Mouse (Mus musculus) adrenal gland, adult 18-20 months (tissue): ENCODE measurements around the gene Slc25a21. TPM values are rescaled to one million over a fixed set of nuclear protein-coding genes. Genes with fewer than 3 reads are reported as not detected.

Source experiments
- DNase-seq, 2 experiments: peaks; one replicate each; pipeline ENCODE4 v3.0.0; 2021 to 2022; ENCODE audit warnings: low spot score in 2 of 2
- total RNA-seq, 2 experiments: library from RNA; stranded (reverse); gene quantifications; 1 replicate in 1 of 2; 2 replicates in 1 of 2; pipeline ENCODE4 v1.2.3; 2021

Slc25a21 gene
- total RNA-seq, 2 experiments from 2014 or later = 0.64 to 0.66 TPM

DNA sequence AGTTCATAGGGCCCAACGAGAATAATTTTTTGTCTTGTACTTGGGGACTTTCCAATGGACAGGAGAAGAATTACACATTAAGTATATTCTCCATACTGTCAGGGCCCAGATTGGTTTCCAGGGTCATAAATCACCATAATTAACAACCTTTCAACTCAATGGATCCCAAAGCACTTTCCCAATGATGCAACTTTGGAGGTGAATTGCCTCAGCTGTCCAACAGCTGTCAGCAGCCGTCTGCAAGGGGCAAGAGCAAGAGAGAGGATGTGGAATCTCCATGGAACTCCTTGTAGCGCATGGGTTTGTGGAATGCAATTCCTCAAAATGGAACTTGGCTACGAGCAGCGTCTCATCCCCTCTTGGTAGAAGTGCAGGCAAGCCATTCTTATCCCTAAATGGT lies 302.3 kb downstream of the Slc25a21 start:
- no peak for DNase-seq

DNA sequence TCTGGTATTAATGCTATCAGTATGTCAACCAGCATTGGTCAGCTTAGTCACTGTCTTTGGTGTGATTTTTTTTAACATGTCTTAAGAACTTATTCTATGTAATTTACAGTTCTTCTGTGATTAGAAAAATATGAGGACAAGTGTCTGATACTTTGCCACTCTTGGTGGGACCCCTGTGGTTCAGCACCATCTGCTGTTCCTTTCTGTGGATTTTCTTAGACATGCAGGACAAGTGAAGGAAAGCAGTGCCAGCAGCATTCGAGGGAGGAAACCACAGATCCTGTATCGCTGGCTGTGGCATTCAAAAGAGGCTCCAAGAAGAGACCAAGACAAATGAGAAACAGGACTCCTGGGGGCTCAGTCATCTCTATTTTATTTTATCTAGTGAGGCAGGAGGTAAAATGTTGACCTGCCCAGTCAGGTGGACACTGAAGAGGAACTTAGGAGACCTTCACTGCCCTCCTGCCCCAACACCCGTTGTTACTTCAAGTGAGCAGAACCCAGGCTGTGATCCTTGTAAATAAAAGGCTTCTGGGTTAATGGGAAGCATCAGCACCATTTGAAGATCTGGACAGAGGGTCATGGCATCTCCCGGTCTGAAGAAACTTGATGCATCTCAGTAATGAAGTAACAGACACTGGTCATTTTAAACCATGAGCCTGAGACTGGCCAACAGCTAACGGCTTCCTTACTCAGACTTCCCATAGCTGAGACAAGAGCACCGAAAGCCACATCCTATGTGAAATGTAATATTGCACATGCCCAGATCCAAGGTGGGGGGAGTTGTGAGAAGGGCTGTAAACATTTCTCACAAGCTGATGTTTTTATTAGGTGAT lies 306.2 kb downstream of the Slc25a21 start:
- DNase-seq = no peak

- no peak for DNase-seq
Observed at GRCm38 (mm10) chr12:56877796-56878195, 319.5 kb downstream of the Slc25a21 start.

GRCm38 (mm10) chr12:56876549-56876948 lies 320.7 kb downstream of the Slc25a21 start:
- DNase-seq = no peak

GRCm38 (mm10) chr12:56873204-56873603 lies 324.1 kb downstream of the Slc25a21 start:
- no peak for DNase-seq

GRCm38 (mm10) chr12:56870569-56870968 lies 326.7 kb downstream of the Slc25a21 start:
- DNase-seq = no peak

DNA sequence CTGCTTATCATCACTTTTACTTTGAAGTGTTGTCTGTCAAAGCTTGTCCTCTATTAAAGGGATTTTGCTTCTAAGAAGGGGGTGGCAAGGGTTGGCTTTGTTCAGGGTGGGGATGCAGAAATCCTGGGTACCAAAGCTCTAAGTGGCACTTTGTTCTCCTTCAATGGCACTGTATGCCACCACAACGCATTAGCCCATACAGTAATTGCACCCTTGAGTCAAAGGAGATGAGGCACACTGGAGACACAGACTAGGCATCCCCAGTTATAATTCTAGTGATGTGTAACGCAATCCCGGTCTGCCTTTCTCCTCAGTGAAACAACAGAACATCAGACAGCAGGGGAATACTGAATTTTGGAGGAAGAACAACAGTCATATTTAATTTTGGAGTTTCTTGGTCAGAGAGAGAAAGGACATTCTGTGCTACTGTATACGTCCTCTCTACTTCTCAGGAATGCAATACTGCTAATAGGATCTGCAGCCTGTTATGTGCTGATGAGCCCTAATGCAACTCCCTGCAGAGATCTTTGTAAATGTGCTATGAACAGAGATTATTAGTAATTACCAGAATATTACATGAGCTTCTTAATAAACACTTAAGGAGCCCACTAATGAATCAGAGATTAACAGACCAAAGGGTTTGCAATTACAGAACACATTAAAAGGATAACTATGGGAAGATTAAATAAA lies 333.3 kb downstream of the Slc25a21 start:
- no peak for DNase-seq

DNA sequence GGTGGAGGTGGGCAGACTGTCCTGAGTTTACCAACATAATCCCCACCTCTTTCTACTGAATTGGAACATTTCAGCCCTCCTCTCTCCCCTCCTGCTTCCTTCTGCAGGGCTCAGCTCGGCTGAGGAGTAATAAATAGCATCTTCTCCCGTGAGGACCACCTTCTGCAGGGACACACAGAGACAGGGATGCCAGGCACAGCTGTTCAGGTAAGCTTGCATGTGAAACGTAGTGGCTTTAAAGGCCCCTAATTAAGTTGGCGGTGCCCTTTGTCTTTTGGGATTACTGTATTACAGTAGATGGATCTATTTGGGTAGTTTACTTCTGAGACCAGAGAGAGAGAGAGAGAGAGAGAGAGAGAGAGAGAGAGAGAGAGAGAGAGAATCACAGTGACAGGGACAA lies 344.6 kb downstream of the Slc25a21 start:
- no peak for DNase-seq

GRCm38 (mm10) chr12:56851464-56851863 lies 345.8 kb downstream of the Slc25a21 start:
- no peak for DNase-seq

GRCm38 (mm10) chr12:56829945-56830344 lies 367.3 kb downstream of the Slc25a21 start:
- no peak for DNase-seq

DNA sequence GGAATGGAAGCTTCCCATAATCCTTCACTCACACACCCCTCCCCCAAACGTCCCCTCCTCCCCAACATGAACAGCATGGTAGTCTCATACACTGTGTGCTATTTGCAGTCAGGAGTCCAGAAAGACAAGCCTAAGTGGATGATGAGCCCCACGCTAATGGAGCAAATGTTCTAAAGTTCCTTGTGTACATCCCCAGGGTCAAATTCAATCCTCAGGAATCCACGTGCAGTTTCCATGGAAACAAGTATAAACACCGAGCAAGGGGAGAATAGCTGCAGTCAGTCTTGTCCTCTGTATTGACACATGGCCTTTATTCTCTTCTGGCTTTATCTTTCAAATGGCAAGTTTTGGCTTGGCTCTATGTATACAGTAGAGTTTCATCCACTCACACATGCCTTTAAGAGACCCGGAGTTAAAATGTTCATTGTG lies 367.8 kb downstream of the Slc25a21 start:
- DNase-seq = no peak

- DNase-seq = no peak
Observed at GRCm38 (mm10) chr12:56827808-56828384, 369.4 kb downstream of the Slc25a21 start.

GRCm38 (mm10) chr12:56824688-56825087 lies 372.6 kb downstream of the Slc25a21 start:
- DNase-seq = no peak

DNA sequence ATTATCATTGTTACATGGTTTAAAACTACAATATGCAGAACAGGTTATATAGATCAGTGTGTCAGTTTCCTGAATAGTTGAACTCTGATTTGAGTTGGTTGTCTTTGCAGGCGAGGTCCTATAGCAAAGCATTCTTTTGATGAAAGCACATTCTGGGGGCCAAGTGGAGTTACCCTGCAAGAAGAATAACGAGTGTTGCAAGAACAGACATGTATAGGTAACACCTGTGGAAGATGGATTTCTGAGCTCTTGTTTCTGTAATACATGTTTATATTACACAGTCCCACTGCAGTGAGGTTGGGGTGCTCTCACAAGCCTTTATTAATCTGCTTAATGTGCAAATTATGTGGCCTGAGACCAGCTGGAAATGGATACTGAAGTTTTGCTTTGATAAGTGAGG lies 375.1 kb downstream of the Slc25a21 start:
- DNase-seq = no peak

- DNase-seq = no peak
Observed at GRCm38 (mm10) chr12:56820604-56821003, 376.7 kb downstream of the Slc25a21 start.

- DNase-seq = no peak
Observed at GRCm38 (mm10) chr12:56807483-56807882, 389.8 kb downstream of the Slc25a21 start.

GRCm38 (mm10) chr12:56807078-56807477 lies 390.2 kb downstream of the Slc25a21 start:
- no peak for DNase-seq

- DNase-seq = no peak
Observed at GRCm38 (mm10) chr12:56804487-56804886, 392.8 kb downstream of the Slc25a21 start.

DNA sequence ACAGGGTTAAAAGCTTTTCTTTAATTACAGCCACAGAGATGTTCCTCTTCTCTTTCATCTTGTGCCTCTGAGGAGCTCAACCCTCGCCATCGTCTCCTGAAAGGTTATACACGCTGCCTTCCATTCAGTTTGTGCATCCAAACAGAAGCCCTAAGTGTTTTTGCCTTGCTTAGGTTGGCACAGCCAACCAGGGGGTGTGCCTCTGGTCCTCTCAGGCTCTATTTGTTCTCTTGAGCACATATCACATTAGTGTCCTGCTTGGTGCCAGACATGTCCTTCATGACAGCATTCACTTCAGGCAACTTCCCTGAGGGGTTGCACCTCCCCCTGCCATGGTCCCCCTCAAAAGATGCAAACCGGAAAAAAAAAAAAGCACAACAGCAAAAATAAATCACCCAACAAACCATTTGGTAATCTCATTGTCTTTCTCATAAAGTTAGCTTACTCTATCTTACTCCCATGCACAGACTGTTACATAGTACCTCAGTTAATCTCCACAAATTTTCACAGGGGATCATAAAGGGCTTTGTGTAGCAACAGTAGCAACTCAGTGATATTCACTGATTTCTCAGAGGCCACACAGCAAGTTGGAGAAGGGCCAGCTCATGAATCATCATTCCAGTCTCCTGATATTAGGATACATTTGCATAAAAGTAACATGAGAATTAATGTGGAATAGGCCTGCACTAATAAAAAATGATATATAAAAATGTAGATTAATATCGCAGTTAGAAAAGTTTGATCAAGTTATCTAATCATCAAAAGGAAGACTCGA lies 398.4 kb downstream of the Slc25a21 start:
- no peak for DNase-seq

DNA sequence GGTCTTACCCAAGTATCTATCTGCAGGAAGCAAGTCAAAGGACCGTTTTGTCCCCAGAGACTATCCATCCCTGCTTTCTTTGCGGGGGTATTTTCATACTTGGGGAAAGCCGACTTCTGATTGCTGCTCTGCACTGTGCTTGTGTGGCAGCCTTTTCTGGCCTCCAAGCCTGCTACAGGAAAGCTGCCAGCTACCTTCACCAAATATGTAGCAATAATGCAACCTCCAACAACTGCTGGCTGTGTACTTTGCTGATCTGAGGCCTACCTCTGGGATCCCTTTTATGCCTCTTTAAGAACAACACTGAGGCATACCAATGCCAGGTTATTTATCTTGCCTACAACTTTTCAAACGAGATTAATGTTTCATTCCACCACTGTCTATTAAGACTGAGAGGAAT lies 408.0 kb downstream of the Slc25a21 start:
- DNase-seq = no peak

GRCm38 (mm10) chr12:56785250-56785649 lies 412.0 kb downstream of the Slc25a21 start:
- no peak for DNase-seq
